Mouse (Mus musculus): ENCODE measurements around the gene Palm2.
A peak's percentile ranks its signal among the peaks of the same experiment; 100 is the strongest.

Palm2 gene

GRCm38 (mm10) chr4:57513241-57513933, 79.3 kb downstream of the Palm2 start:
- DNase-seq (ENCODE audit: low spot score) = no peak

GRCm38 (mm10) chr4:57514003-57514937, 80.2 kb downstream of the Palm2 start:
- DNase-seq (ENCODE audit: low spot score) = no peak

- DNase-seq (ENCODE audit: low spot score) = peak; percentile 17
Measured at GRCm38 (mm10) chr4:57515356-57515755, 81.3 kb downstream of the Palm2 start.

- DNase-seq (ENCODE audit: low spot score) = no peak
Measured at GRCm38 (mm10) chr4:57523456-57523855, 89.4 kb downstream of the Palm2 start.

GRCm38 (mm10) chr4:57524461-57524860, 90.4 kb downstream of the Palm2 start:
- no peak for DNase-seq (ENCODE audit: low spot score)

- no peak for DNase-seq (ENCODE audit: low spot score)
Measured at GRCm38 (mm10) chr4:57525221-57526011, 91.4 kb downstream of the Palm2 start.

- no peak for DNase-seq (ENCODE audit: low spot score)
Measured at GRCm38 (mm10) chr4:57528296-57528695, 94.2 kb downstream of the Palm2 start.

- DNase-seq (ENCODE audit: low spot score) = no peak
Measured at GRCm38 (mm10) chr4:57533686-57534085, 99.6 kb downstream of the Palm2 start.

- no peak for DNase-seq (ENCODE audit: low spot score)
Measured at GRCm38 (mm10) chr4:57534232-57534631, 100.2 kb downstream of the Palm2 start.

GRCm38 (mm10) chr4:57535087-57535486, 101.0 kb downstream of the Palm2 start:
- no peak for DNase-seq (ENCODE audit: low spot score)

GRCm38 (mm10) chr4:57538029-57538688, 104.1 kb downstream of the Palm2 start:
- DNase-seq (ENCODE audit: low spot score) = peak; percentile 29

GRCm38 (mm10) chr4:57543692-57544256, 109.7 kb downstream of the Palm2 start:
- peak; percentile 31 for DNase-seq (ENCODE audit: low spot score)

- DNase-seq (ENCODE audit: low spot score) = no peak
Measured at GRCm38 (mm10) chr4:57547785-57548184, 113.7 kb downstream of the Palm2 start.

- no peak for DNase-seq (ENCODE audit: low spot score)
Measured at GRCm38 (mm10) chr4:57550216-57550615, 116.2 kb downstream of the Palm2 start.

- no peak for DNase-seq (ENCODE audit: low spot score)
Measured at GRCm38 (mm10) chr4:57557102-57557501, 123.1 kb downstream of the Palm2 start.

GRCm38 (mm10) chr4:57559438-57559837, 125.4 kb downstream of the Palm2 start:
- DNase-seq (ENCODE audit: low spot score) = no peak

- no peak for DNase-seq (ENCODE audit: low spot score)
Measured at GRCm38 (mm10) chr4:57560010-57560409, 126.0 kb downstream of the Palm2 start.

- no peak for DNase-seq (ENCODE audit: low spot score)
Measured at GRCm38 (mm10) chr4:57561055-57561454, 127.0 kb downstream of the Palm2 start.

- no peak for DNase-seq (ENCODE audit: low spot score)
Measured at GRCm38 (mm10) chr4:57565283-57565682, 131.2 kb downstream of the Palm2 start.

- no peak for DNase-seq (ENCODE audit: low spot score)
Measured at GRCm38 (mm10) chr4:57565811-57566210, 131.8 kb downstream of the Palm2 start.

GRCm38 (mm10) chr4:57567666-57568206, 133.7 kb downstream of the Palm2 start, which contains the start of gene Pakap:
Pakap (plus strand) TSS chr4:57568179.
- peak; percentile 16 for DNase-seq (ENCODE audit: low spot score)
